Mouse (Mus musculus): ENCODE measurements at regions not wholly inside any gene's neighbourhood (a gene's known extent, or its start where the extent isn't known, plus 50 kb on each side); places are given as distances from the start of the nearest gene placed in this dataset.

DNA sequence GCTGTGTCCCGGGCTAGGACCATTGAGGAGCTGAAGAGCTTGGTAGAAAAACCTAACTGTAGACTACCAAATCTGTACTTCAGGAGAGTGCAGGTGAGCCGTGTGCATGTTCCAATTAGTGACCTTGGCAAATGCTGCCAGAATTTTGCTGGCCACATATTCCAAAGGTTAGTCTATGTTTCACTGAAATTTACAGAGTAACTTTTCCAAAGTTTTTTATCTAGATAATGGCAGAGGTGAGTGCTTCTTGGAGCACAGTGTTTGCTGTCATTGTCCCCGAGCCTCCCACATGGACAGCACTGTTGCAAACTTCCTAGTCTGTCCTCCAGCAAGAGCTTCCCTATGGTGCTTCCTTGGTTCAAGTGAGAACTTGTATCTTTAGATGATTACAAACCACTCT is 232.5 kb downstream of the Foxa2 start:
- Histone ChIP-seq H3K9me3 (no peaks in the 10 kb centered on the region), H3K4me3 (replicated peaks) (no peak overlapping the region)
- TF ChIP-seq GATA1 (IDR thresholded peaks at IDR 0.05; ENCODE audit: borderline replicate concordance, low read length) (no peak), FLI1 (IDR thresholded peaks at IDR 0.05; ENCODE audit: low read length) (no peak)

DNA sequence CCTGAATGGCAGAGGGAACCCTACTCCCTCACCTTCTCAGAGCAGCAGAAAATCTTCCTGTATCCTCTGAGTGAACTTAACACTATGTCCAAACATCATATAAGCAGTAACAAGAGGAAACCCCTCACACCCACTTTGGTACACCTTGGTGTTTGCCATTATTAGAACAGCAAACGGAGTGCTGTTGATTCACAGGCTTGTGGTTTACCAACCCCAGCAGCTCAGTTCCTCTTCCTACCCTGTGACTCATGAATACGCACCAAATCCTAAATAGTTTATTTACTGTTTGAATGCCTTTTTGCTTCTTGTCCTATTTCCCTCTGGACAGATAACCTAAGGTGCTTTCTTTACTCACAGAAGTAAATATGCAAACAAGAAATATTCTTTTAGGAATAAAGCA is 233.3 kb downstream of the Foxa2 start:
- Histone ChIP-seq H3K9me3 (no peaks in the 10 kb centered on the region), H3K27me3 (replicated peaks) (no peaks in the 10 kb centered on the region), H3K36me3 (replicated peaks; ENCODE audit: low read length) (no peaks in the 10 kb centered on the region), H3K4me3 (replicated peaks) (no peak overlapping the region), H3K4me1 (peaks cover 6% of the 10 kb centered on the region; the same call in 1 of the 2 replicates)
- TF ChIP-seq FLI1 (IDR thresholded peaks at IDR 0.05; ENCODE audit: low read length), result no peak

More for the DNA sequence above, 232.5 kb downstream of the Foxa2 start:
- no peaks in the 10 kb centered on the region for H3K36me3 ChIP-seq (replicated peaks; ENCODE audit: low read length)
- no peaks in the 10 kb centered on the region for H3K27me3 ChIP-seq (replicated peaks)
- H3K4me1 ChIP-seq, result peaks cover 6% of the 10 kb centered on the region; the same call in 1 of the 2 replicates

DNA sequence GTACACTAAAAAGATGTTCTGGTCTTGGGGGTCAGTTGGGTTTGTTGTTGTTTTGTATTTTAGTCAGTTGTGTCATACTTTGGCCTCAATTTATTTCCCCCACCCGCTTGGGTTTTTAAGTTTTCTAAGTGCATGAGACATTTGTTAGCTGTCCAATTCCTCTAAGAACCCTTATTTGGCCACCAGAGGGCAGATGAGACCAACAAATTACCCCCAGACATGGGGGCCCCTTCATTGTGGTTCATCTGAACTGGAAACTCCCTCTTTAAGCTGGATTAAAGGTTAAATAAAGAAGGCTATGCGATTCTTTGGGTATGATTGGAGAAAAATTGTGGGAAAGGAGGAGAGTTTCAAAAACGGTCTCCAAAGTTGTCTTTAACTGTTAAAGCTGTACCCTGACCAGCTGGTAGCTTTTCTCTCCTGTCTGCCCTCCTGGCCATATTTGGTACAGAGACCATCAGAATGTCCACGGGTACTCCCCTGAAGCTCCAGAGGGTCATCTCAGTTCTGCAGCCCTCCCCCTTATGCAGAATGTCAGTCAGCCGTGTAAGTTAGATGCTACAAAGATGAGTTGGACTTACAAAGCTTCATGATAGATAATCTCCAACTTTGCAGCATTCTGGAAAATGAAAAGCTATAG is 238.6 kb downstream of the Foxa2 start:
- peaks cover 3% of the 10 kb centered on the region for H3K27me3 ChIP-seq (replicated peaks)
- H3K4me1 ChIP-seq, result peaks cover 6% of the 10 kb centered on the region; the same call in 1 of the 2 replicates
- no peak overlapping the region for H3K4me3 ChIP-seq (replicated peaks)
- TF ChIP-seq GATA1 (IDR thresholded peaks at IDR 0.05; ENCODE audit: borderline replicate concordance, low read length), result no peak
- TF ChIP-seq FLI1 (IDR thresholded peaks at IDR 0.05; ENCODE audit: low read length), result no peak
- H3K9me3 ChIP-seq, result no peaks in the 10 kb centered on the region
- H3K36me3 ChIP-seq (replicated peaks; ENCODE audit: low read length), result no peaks in the 10 kb centered on the region

DNA sequence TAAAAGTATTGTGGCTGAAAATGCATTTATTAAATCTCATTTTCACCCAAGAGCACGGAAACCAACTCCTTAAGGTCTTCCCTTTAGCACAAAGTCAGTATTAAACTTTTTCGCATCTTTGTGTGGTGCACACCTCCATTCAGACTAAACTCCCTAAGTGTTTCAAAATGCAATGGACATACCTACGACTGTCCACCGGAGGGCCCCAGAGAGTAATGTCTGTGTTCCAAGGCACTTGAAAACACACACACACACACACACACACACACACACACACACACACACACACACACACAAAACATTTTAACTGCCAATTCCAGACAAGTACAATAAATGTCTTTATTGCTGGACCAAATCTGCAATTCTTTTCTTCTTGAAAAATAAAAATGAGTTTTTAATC is 243.7 kb downstream of the Foxa2 start:
- no peaks in the 10 kb centered on the region for H3K9me3 ChIP-seq
- H3K4me1 ChIP-seq, result no peaks in the 10 kb centered on the region
- H3K36me3 ChIP-seq (replicated peaks; ENCODE audit: low read length), result no peaks in the 10 kb centered on the region
- no peak overlapping the region for H3K4me3 ChIP-seq (replicated peaks)
- TF ChIP-seq FLI1 (IDR thresholded peaks at IDR 0.05; ENCODE audit: low read length) (no peak), GATA1 (IDR thresholded peaks at IDR 0.05; ENCODE audit: borderline replicate concordance, low read length) (no peak)
- peaks cover 3% of the 10 kb centered on the region for H3K27me3 ChIP-seq (replicated peaks)

DNA sequence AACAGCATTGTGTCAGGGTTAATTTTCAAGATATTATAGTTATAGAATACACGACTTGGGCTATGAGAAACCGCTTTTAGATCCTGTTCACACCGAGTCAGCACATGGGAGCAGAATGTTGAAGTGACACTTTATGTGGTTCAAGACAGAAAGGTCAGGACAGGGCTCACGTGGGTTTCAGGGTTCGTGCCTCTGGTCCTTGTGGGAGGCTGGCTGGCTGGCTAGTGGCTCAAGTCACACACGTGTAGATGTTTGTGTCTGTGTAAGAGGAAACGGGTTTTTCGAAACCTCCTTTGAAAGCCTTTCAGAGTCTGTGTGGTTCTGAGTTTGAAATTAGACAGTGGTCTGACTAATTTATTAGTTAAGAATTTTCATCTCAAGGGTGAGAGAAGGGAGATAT is 255.3 kb downstream of the Foxa2 start:
- no peak overlapping the region for H3K4me3 ChIP-seq (replicated peaks)
- no peaks in the 10 kb centered on the region for H3K27me3 ChIP-seq (replicated peaks)
- no peaks in the 10 kb centered on the region for H3K9me3 ChIP-seq
- no peak for TF ChIP-seq GATA1 (IDR thresholded peaks at IDR 0.05; ENCODE audit: borderline replicate concordance, low read length)
- no peak for TF ChIP-seq FLI1 (IDR thresholded peaks at IDR 0.05; ENCODE audit: low read length)
- no peaks in the 10 kb centered on the region for H3K36me3 ChIP-seq (replicated peaks; ENCODE audit: low read length)
- no peaks in the 10 kb centered on the region for H3K4me1 ChIP-seq

DNA sequence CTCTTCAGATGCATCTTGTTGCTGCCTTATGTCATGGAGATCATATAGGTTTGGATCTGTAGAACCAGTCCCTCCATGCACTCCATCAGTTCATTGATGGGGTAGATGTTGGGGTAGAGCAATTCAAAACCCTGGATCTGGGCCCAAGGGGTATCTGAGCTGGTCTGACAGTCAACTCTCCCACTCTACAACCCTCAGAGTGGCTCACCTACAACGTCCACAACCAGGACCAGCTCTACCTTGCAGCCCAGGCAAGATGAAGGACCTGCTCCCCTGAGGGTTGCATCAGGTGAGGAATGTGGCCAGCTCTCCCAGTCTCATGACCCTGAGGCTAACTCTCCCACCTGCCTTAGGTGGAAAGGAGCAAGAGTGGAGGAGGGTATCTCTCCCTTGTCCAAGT is 256.9 kb downstream of the Foxa2 start:
- H3K4me3 ChIP-seq (replicated peaks), result no peak overlapping the region
- TF ChIP-seq FLI1 (IDR thresholded peaks at IDR 0.05; ENCODE audit: low read length) (no peak), GATA1 (IDR thresholded peaks at IDR 0.05; ENCODE audit: borderline replicate concordance, low read length) (no peak)
- no peaks in the 10 kb centered on the region for H3K9me3 ChIP-seq
- H3K27me3 ChIP-seq (replicated peaks), result no peaks in the 10 kb centered on the region
- no peaks in the 10 kb centered on the region for H3K36me3 ChIP-seq (replicated peaks; ENCODE audit: low read length)
- no peaks in the 10 kb centered on the region for H3K4me1 ChIP-seq

DNA sequence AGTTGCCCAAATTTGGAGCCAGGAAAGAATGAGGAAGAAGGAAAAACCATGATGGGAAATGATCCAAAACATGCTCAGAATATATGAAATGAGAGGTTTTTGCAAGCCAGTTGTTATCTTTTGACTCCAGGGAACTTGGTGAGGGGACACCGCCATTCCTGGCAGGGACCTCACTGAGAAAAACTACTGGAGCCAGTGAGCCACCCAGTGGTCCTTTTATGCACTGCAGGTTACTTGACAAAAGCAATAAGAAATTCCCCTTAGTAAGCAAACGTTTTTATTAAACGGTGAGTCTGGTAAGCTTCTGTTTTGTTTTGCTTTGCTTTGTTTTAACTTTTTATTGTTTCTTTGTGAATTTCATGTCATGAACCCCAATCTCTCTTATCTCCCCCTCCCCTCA is 257.5 kb downstream of the Foxa2 start:
- no peaks in the 10 kb centered on the region for H3K4me1 ChIP-seq
- TF ChIP-seq FLI1 (IDR thresholded peaks at IDR 0.05; ENCODE audit: low read length) (no peak), GATA1 (IDR thresholded peaks at IDR 0.05; ENCODE audit: borderline replicate concordance, low read length) (no peak)

DNA sequence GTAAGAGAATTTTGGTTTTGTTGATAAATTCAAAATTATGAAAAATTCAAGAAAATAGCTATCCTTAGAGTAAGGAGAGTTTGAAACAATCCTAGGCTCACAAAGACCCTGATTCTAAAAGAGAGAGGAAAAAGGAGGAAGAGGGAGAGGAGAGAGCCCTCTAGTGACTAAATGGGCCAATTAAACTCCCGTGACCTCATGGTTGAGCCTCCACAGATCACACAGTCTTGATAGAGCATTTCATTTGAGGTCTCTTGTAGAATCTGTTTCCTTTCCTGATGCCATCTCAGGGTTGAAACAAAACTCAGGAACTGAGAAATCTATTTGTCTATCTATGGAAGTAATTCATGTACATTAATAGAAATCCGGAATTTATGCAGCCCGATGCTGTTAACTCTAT is 258.8 kb downstream of the Foxa2 start:
- Histone ChIP-seq H3K36me3 (replicated peaks; ENCODE audit: low read length) (no peaks in the 10 kb centered on the region), H3K4me1 (no peaks in the 10 kb centered on the region), H3K27me3 (replicated peaks) (no peaks in the 10 kb centered on the region), H3K4me3 (replicated peaks) (no peak overlapping the region), H3K9me3 (no peaks in the 10 kb centered on the region)
- TF ChIP-seq GATA1 (IDR thresholded peaks at IDR 0.05; ENCODE audit: borderline replicate concordance, low read length) (no peak), FLI1 (IDR thresholded peaks at IDR 0.05; ENCODE audit: low read length) (no peak)

More for the DNA sequence above, 257.5 kb downstream of the Foxa2 start:
- no peaks in the 10 kb centered on the region for H3K36me3 ChIP-seq (replicated peaks; ENCODE audit: low read length)
- H3K4me3 ChIP-seq (replicated peaks), result no peak overlapping the region
- no peaks in the 10 kb centered on the region for H3K9me3 ChIP-seq
- no peaks in the 10 kb centered on the region for H3K27me3 ChIP-seq (replicated peaks)

DNA sequence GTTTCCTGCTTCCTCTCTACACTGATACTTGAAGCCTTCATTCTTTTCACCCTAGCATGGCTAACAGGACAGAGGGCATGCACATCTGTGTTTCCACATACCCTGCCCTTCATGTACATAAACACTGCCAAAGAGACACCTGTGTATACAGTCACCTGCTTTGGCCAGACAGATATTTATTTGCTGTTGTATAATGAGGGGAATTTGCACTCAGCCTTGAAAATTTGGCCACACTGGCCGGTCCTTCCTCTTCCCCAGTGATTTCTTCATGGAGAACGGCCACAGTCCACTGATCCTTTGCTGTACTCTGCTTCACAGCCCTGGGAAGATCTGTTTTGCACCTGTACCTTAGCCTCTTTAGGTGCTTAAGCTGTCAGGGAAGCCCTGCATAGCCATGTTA is 264.3 kb downstream of the Foxa2 start:
- Histone ChIP-seq H3K27me3 (replicated peaks) (no peaks in the 10 kb centered on the region), H3K9me3 (peaks cover 6% of the 10 kb centered on the region), H3K4me3 (replicated peaks) (no peak overlapping the region), H3K36me3 (replicated peaks; ENCODE audit: low read length) (no peaks in the 10 kb centered on the region), H3K4me1 (no peaks in the 10 kb centered on the region)
- TF ChIP-seq GATA1 (IDR thresholded peaks at IDR 0.05; ENCODE audit: borderline replicate concordance, low read length) (no peak), FLI1 (IDR thresholded peaks at IDR 0.05; ENCODE audit: low read length) (no peak)

DNA sequence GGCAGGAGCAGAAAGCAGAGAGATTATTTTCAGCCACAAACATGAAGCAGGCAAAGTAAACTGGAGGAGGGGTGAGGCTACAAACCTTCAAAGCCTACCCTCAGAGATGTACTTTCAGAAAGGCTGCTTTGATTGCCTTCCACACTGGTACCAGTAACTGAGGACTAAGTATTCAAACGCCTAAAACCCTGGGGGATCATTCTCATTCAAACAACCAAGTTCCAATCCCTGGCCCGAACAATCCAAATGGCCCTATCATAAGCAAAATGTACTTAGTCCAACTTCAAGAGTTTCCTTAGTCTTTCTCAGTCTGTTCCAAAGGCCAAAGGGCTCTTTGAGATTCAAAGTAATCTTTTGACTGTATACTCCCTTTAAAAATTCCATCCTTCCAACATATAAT is 270.5 kb downstream of the Foxa2 start:
- peaks cover 6% of the 10 kb centered on the region for H3K9me3 ChIP-seq
- no peaks in the 10 kb centered on the region for H3K27me3 ChIP-seq (replicated peaks)
- no peak for TF ChIP-seq FLI1 (IDR thresholded peaks at IDR 0.05; ENCODE audit: low read length)
- TF ChIP-seq GATA1 (IDR thresholded peaks at IDR 0.05; ENCODE audit: borderline replicate concordance, low read length), result no peak
- H3K36me3 ChIP-seq (replicated peaks; ENCODE audit: low read length), result no peaks in the 10 kb centered on the region
- no peaks in the 10 kb centered on the region for H3K4me1 ChIP-seq
- no peak overlapping the region for H3K4me3 ChIP-seq (replicated peaks)

DNA sequence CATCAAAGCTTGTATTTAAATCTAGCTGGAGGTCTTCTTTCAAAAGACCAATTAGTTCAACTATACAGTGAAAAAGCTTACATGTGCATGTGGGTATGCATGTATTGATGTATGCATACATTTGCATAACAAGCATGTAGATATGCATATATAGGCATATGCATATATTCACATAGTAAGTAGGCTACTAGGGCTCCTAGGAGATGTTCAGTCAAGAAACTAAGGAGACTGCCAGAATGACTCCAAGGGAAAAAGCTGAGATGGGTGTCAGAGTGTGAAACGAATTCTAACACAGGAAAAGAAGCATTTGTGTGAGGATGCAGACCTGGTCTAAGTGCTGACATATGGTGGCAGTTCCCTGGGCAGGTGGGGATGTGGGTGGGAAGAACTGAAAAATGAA is 274.2 kb downstream of the Foxa2 start:
- no peak overlapping the region for H3K4me3 ChIP-seq (replicated peaks)
- H3K4me1 ChIP-seq, result no peaks in the 10 kb centered on the region
- no peaks in the 10 kb centered on the region for H3K36me3 ChIP-seq (replicated peaks; ENCODE audit: low read length)
- H3K27me3 ChIP-seq (replicated peaks), result no peaks in the 10 kb centered on the region
- H3K9me3 ChIP-seq, result no peaks in the 10 kb centered on the region
- TF ChIP-seq FLI1 (IDR thresholded peaks at IDR 0.05; ENCODE audit: low read length) (no peak), GATA1 (IDR thresholded peaks at IDR 0.05; ENCODE audit: borderline replicate concordance, low read length) (no peak)
